8 mouse cellular contexts compared by ENCODE assay signal in genomic region chr9:62497135-62498092, GRCm38 (mm10). TPM values are rescaled to one million over a fixed set of nuclear protein-coding genes. Genes with fewer than 3 reads are reported as not detected.
DNase-seq lines count a peak whose midpoint lies in the region; ATAC-seq and TF ChIP-seq lines count a peak whose summit lies in the region.

No protein-coding gene starts in this region.

- no peaks in the 10 kb centered on the region for H3K27me3 ChIP-seq in embryonic facial prominence, embryonic 12.5 days
- H3K27me3 ChIP-seq in embryonic facial prominence, embryonic 10.5 days (replicated peaks; ENCODE audit: low read depth, poor library complexity, severe bottlenecking): no peaks in the 10 kb centered on the region
- no peaks in the 10 kb centered on the region for H3K27me3 ChIP-seq in lung, embryonic 14.5 days (ENCODE audit: insufficient read depth, low read length)

- H3K36me3 ChIP-seq in embryonic facial prominence, embryonic 12.5 days: no peaks in the 10 kb centered on the region
- no peaks in the 10 kb centered on the region for H3K36me3 ChIP-seq in embryonic facial prominence, embryonic 10.5 days (replicated peaks)
- H3K36me3 ChIP-seq in lung, embryonic 14.5 days (ENCODE audit: insufficient read depth): no peaks in the 10 kb centered on the region

- no peaks in the 10 kb centered on the region for H3K4me1 ChIP-seq in embryonic facial prominence, embryonic 12.5 days
- peaks cover 19% of the 10 kb centered on the region; the same call in 1 of the 2 replicates for H3K4me1 ChIP-seq in embryonic facial prominence, embryonic 10.5 days
- H3K4me1 ChIP-seq in lung, embryonic 14.5 days (ENCODE audit: insufficient read depth): peaks cover 8% of the 10 kb centered on the region; the same call in 1 of the 2 replicates

- no peak overlapping the region for H3K9ac ChIP-seq in embryonic facial prominence, embryonic 12.5 days
- no peak overlapping the region; the same call in 1 of the 2 replicates for H3K9ac ChIP-seq in lung, embryonic 14.5 days

- no peak for ATAC-seq in embryonic facial prominence, embryonic 12.5 days (ENCODE audit: insufficient number of reproducible peaks, insufficient read depth, low FRiP score, low TSS enrichment)
- ATAC-seq in lung, embryonic 14.5 days (ENCODE audit: insufficient read depth): peak; percentile 70; the same call in 1 of the 2 replicates

- TF ChIP-seq CTCF in lung, embryonic 14.5 days (IDR thresholded peaks at IDR 0.05; ENCODE audit: low read depth): no peak

- DNase-seq in embryonic facial prominence, embryonic 10.5 days (ENCODE audit: low spot score): no peak
- DNase-seq in lung, embryonic 14.5 days: peak; percentile 52
- no peak for DNase-seq in lung, postnatal 36 days
- peak; percentile 36 for DNase-seq in kidney, postnatal 14 days
- peak; percentile 27 to 35 for DNase-seq in thymus, postnatal 36 days
- no peak for DNase-seq in c-Kit-positive CD71-positive TER-119-positive erythroid progenitor cells, embryonic 14.5 days (ENCODE audit: low spot score)
- DNase-seq in urinary bladder, adult 2 months (ENCODE audit: low spot score): no peak

- 0 out of 2 replicates have a peak overlapping the region, but pooled peaks have one; percentile 20 for H3K27ac ChIP-seq in embryonic facial prominence, embryonic 12.5 days
- H3K27ac ChIP-seq in embryonic facial prominence, embryonic 10.5 days (replicated peaks): no peak overlapping the region; the same call in 1 of the 2 replicates
- peak overlapping the region; percentile 77 for H3K27ac ChIP-seq in lung, embryonic 14.5 days (ENCODE audit: low read depth)

- H3K4me2 ChIP-seq in embryonic facial prominence, embryonic 12.5 days (replicated peaks): no peak overlapping the region
- peak overlapping the region; percentile 28 for H3K4me2 ChIP-seq in lung, embryonic 14.5 days

- H3K4me3 ChIP-seq in embryonic facial prominence, embryonic 12.5 days: no peak overlapping the region
- no peak overlapping the region for H3K4me3 ChIP-seq in embryonic facial prominence, embryonic 10.5 days
- no peak overlapping the region for H3K4me3 ChIP-seq in lung, embryonic 14.5 days (ENCODE audit: low read depth, low read length)

- H3K9me3 ChIP-seq in embryonic facial prominence, embryonic 12.5 days: no peaks in the 10 kb centered on the region
- no peaks in the 10 kb centered on the region for H3K9me3 ChIP-seq in embryonic facial prominence, embryonic 10.5 days
- no peaks in the 10 kb centered on the region for H3K9me3 ChIP-seq in lung, embryonic 14.5 days (ENCODE audit: low read depth, low read length)

- 63% methylated on average over 18 of the region's 18 CpGs for WGBS in embryonic facial prominence, embryonic 12.5 days
- 71% methylated on average over 18 of the region's 18 CpGs for WGBS in embryonic facial prominence, embryonic 10.5 days
- WGBS in lung, embryonic 14.5 days: 39% methylated on average over 18 of the region's 18 CpGs

RNA-seq across cellular contexts. Expression of gene Coro2b, which starts 39.4 kb away (rescaled TPM):
- 12.9 and 13.5 TPM in 2 replicates for polyA plus RNA-seq in embryonic facial prominence, embryonic 12.5 days (2016; fragmentation: Nextera tagmentation; extraction: Ambion mirVana)
- polyA plus RNA-seq in embryonic facial prominence, embryonic 10.5 days (2016; fragmentation: Nextera tagmentation; extraction: Ambion mirVana): 7.6 and 9.5 TPM in 2 replicates
- polyA plus RNA-seq in lung, embryonic 14.5 days (2014; fragmentation: Nextera tagmentation; extraction: Ambion mirVana): 22.2 and 26.2 TPM in 2 replicates
- polyA plus RNA-seq in urinary bladder, adult 2 months (2012; rRNA removed): 4.9 and 7.9 TPM in 2 replicates

Comparison
In these comparisons a context has a peak if more than half of its experiments do, and no peak if none do; other contexts are left out.
1. DNase-seq: peak in lung, embryonic 14.5 days (single experiment), kidney, postnatal 14 days (single experiment) and thymus, postnatal 36 days (2 of 2); none in embryonic facial prominence, embryonic 10.5 days (single experiment), lung, postnatal 36 days (single experiment), c-Kit-positive CD71-positive TER-119-positive erythroid progenitor cells, embryonic 14.5 days (single experiment) and urinary bladder, adult 2 months (single experiment).